Mouse (Mus musculus) megakaryocyte, embryonic 14.5 days (primary cell): ENCODE results near the gene Hsd11b2.

Experiments
- FLI1 ChIP-seq: IDR thresholded peaks from 2 replicates; pipeline ENCODE4 v1.6.1; 2012; ENCODE audit warnings: low read length, inconsistent platforms, mixed read lengths
- GATA1 ChIP-seq: IDR thresholded peaks from 3 replicates; pipeline ENCODE4 v1.6.1; 2012; ENCODE audit warnings: mixed read lengths, low read length, inconsistent platforms, borderline replicate concordance

- TF ChIP-seq GATA1 = no peak
- no peak for TF ChIP-seq FLI1
Measured at GRCm38 (mm10) chr8:105484030-105484368, 34.6 kb upstream of the Hsd11b2 start.
